Mouse (Mus musculus): ENCODE measurements around the gene Scimp. TPM values are rescaled to one million over a fixed set of nuclear protein-coding genes. Genes with fewer than 3 reads are reported as not detected.

The Scimp gene
- total RNA-seq, 1 experiment from 2014 or later: 0.25 TPM

- ATAC-seq (replicated peaks in 1 of 2; ENCODE audit: insufficient read depth in 1 of 2, low FRiP score in 2 of 2, low TSS enrichment in 1 of 2, low read depth in 1 of 2, poor library complexity in 2 of 2, severe bottlenecking in 2 of 2): no peak
Measured at GRCm38 (mm10) chr11:70816770-70817169, 4.4 kb upstream of the Scimp start.

GRCm38 (mm10) chr11:70815498-70816078 lies 3.2 kb upstream of the Scimp start:
- peak; percentile 72 to 82 for ATAC-seq (replicated peaks in 1 of 2; ENCODE audit: insufficient read depth in 1 of 2, low FRiP score in 2 of 2, low TSS enrichment in 1 of 2, low read depth in 1 of 2, poor library complexity in 2 of 2, severe bottlenecking in 2 of 2)

- no peak for ATAC-seq (replicated peaks in 1 of 2; ENCODE audit: insufficient read depth in 1 of 2, low FRiP score in 2 of 2, low TSS enrichment in 1 of 2, low read depth in 1 of 2, poor library complexity in 2 of 2, severe bottlenecking in 2 of 2)
Measured at GRCm38 (mm10) chr11:70815071-70815470, 2.7 kb upstream of the Scimp start.

DNA sequence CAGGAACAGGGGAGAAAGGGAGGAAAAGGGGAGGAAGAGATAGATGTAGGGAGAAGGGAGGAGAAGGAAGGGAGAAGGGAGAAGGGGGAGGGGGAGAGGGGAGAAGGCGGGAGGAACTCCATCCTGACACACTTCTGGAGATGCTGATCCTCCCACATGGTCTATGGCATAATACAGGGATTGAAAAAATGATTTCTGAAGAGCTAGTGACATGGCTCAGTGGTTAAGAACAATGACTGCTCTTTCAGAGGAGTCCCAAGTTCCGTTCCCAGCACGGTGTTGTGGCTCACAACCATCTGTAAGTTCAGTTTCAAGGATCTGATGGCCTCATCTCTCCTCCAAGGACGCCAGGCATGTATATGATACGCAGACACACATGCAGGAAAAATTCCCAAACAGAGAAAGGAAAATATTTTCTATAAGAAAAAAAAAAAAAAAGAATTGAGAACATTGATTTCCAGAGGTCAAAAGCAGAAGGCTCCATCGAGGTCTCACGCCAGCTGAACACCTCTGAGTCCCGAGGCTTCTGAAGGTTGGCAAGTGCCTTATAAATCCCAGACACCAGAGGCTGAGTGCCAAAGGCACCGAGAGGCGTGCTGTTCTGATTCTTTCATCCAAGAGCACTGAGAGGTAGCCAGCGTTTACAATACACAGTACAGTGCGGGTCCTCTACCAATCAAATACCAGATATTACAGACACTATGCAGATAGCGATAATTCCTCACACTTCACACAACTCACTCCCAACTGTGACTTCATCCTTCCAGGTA lies 730 bp downstream of the Scimp start:
- no peak for ATAC-seq (replicated peaks in 1 of 2; ENCODE audit: insufficient read depth in 1 of 2, low FRiP score in 2 of 2, low TSS enrichment in 1 of 2, low read depth in 1 of 2, poor library complexity in 2 of 2, severe bottlenecking in 2 of 2)

DNA sequence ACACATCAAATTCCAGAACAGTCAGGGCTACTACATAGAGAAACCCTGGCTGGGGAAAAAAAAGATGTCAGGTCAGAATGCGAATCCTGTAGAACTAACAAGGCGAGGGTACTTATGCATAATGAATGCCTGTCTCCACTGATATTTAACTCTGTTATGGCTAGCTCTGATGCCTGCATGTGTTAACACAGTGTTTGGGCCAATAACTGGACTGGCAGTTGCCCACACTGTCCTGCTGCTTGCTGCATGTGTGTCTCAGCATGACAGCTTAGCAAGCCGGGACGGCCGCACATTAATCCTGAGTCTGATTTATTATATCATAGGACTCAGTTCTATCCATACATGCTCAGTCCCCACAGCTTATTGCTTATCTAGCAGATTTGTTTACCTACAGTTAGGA lies 1.3 kb downstream of the Scimp start:
- ATAC-seq (replicated peaks in 1 of 2; ENCODE audit: insufficient read depth in 1 of 2, low FRiP score in 2 of 2, low TSS enrichment in 1 of 2, low read depth in 1 of 2, poor library complexity in 2 of 2, severe bottlenecking in 2 of 2): no peak

GRCm38 (mm10) chr11:70809011-70809410 lies 3.4 kb downstream of the Scimp start:
- no peak for ATAC-seq (replicated peaks in 1 of 2; ENCODE audit: insufficient read depth in 1 of 2, low FRiP score in 2 of 2, low TSS enrichment in 1 of 2, low read depth in 1 of 2, poor library complexity in 2 of 2, severe bottlenecking in 2 of 2)

DNA sequence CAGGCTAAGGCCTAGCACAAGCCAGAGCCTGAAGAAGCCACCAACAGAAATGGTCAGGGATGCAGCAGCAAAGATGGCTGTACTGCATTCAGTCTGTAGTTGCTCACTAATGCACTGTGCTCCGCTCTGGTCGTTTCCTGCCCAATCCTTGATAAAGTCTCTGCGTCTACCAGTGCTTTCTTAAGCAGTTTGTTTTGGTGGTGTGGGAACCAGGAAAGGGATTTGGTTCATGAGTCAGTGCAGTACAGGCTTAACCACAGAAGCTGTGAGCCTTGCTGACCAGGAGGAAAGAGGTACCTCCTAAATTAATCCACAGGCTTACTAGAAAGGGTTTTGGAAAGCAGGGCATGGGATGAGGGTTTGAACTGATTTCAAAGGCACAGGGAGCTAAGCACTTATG lies 4.3 kb downstream of the Scimp start:
- ATAC-seq (replicated peaks in 1 of 2; ENCODE audit: insufficient read depth in 1 of 2, low FRiP score in 2 of 2, low TSS enrichment in 1 of 2, low read depth in 1 of 2, poor library complexity in 2 of 2, severe bottlenecking in 2 of 2): no peak

GRCm38 (mm10) chr11:70807630-70808029 lies 4.8 kb downstream of the Scimp start:
- ATAC-seq (replicated peaks in 1 of 2; ENCODE audit: insufficient read depth in 1 of 2, low FRiP score in 2 of 2, low TSS enrichment in 1 of 2, low read depth in 1 of 2, poor library complexity in 2 of 2, severe bottlenecking in 2 of 2): no peak

DNA sequence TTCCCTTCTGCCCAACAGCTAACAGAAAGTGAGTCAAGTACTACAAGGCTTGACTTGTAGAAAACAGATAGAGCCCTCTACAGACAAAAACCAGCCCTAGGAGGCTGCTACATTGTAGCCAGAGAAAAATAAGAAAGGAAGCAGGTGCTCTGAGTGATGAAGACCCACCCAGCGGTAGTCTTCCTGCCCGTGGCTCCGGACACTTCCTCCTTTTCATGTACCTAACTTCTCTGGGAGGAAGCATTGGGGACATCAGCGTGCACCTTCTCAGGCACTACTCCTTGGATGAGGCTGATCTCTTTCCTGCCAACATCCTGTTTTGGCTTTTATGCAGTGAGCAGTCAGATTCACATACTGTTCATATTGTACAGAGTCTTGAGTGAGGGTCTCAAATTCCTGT lies 5.7 kb downstream of the Scimp start:
- 0 out of 4 replicates have a peak, but pooled peaks of 1 of the 2 experiments have one; percentile 12 for ATAC-seq (replicated peaks in 1 of 2; ENCODE audit: insufficient read depth in 1 of 2, low FRiP score in 2 of 2, low TSS enrichment in 1 of 2, low read depth in 1 of 2, poor library complexity in 2 of 2, severe bottlenecking in 2 of 2)

- no peak for ATAC-seq (replicated peaks in 1 of 2; ENCODE audit: insufficient read depth in 1 of 2, low FRiP score in 2 of 2, low TSS enrichment in 1 of 2, low read depth in 1 of 2, poor library complexity in 2 of 2, severe bottlenecking in 2 of 2)
Measured at GRCm38 (mm10) chr11:70805641-70806175, 6.7 kb downstream of the Scimp start.

GRCm38 (mm10) chr11:70804395-70804794 lies 8.0 kb downstream of the Scimp start:
- no peak for ATAC-seq (replicated peaks in 1 of 2; ENCODE audit: insufficient read depth in 1 of 2, low FRiP score in 2 of 2, low TSS enrichment in 1 of 2, low read depth in 1 of 2, poor library complexity in 2 of 2, severe bottlenecking in 2 of 2)

DNA sequence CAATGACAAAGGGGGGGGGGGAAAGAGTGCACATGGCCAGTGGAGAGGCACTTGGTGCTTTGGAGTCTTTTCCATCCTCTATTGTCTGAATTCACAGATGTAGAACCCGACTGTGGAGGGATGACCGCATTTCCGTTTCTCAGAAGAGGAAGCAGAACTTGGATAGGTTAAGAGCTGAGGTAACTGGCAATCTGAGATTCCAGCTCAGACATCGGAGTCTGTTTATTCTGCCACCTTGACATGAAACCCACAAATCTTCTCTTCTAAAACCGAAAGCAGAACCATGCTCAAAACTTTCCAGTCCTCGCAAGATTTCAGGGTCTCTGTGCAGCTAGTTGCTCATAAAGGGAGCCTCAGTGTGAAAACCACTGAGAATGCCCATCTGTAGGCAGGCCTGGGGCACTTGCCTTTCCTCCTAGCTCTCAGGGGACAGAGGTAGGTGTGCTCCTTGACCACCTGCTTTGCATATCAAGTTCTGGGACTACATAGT lies 8.6 kb downstream of the Scimp start:
- peak; percentile 85 to 89 for ATAC-seq (replicated peaks in 1 of 2; ENCODE audit: insufficient read depth in 1 of 2, low FRiP score in 2 of 2, low TSS enrichment in 1 of 2, low read depth in 1 of 2, poor library complexity in 2 of 2, severe bottlenecking in 2 of 2)

DNA sequence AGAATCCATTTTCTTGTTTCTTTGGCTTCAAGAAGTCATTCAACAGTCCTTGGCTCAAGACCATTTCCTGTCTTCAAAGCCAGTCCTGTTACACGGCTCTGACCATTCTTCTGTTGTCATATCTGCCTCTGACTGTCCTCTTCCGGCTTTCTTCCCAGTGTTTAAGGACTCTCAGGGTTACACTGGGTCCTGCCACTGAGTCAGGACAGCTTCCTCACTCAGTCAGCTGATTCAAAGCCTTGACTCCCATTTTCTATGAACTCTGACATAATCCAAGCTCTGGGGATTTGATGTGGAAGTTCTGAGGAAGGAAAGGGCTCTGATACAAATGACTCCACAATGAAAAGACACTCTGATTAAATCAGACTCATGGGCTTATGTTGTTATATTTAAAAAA lies 9.5 kb downstream of the Scimp start:
- ATAC-seq (replicated peaks in 1 of 2; ENCODE audit: insufficient read depth in 1 of 2, low FRiP score in 2 of 2, low TSS enrichment in 1 of 2, low read depth in 1 of 2, poor library complexity in 2 of 2, severe bottlenecking in 2 of 2): no peak

DNA sequence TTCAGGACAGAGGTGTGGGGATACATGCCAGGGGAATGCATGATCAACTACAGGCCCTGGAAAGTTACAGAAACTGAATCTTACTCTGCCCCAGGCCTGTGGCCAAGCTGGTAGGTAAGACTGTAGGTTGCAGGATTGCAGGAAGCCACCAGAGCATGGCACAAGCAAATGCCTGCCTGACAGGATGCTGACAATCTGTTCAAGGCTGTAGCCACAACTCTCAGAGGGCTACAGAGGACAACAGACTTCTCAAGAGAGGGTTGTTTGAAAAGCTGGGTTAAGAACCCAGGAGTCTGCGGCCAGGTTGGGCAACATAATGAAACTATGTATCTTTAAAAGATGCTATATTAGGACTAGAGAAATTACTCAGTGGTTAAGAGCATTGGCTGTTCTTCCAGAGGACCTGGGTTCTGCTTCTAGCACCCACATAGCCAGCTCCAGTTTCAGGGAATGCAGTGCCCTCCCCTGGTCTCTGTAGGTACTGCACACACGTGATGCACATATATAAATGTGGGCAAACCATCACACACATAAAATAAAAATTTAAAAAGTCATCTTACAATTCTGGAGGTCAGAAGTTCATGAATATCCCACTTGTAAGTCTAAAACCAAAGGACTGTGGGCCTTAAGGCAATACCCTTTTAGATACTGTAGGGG lies 10.1 kb downstream of the Scimp start:
- no peak for ATAC-seq (replicated peaks in 1 of 2; ENCODE audit: insufficient read depth in 1 of 2, low FRiP score in 2 of 2, low TSS enrichment in 1 of 2, low read depth in 1 of 2, poor library complexity in 2 of 2, severe bottlenecking in 2 of 2)

GRCm38 (mm10) chr11:70792409-70792808 lies 20.0 kb downstream of the Scimp start:
- no peak for ATAC-seq (replicated peaks in 1 of 2; ENCODE audit: insufficient read depth in 1 of 2, low FRiP score in 2 of 2, low TSS enrichment in 1 of 2, low read depth in 1 of 2, poor library complexity in 2 of 2, severe bottlenecking in 2 of 2)

- no peak for ATAC-seq (replicated peaks in 1 of 2; ENCODE audit: insufficient read depth in 1 of 2, low FRiP score in 2 of 2, low TSS enrichment in 1 of 2, low read depth in 1 of 2, poor library complexity in 2 of 2, severe bottlenecking in 2 of 2)
Measured at GRCm38 (mm10) chr11:70791676-70792075, 20.7 kb downstream of the Scimp start.

DNA sequence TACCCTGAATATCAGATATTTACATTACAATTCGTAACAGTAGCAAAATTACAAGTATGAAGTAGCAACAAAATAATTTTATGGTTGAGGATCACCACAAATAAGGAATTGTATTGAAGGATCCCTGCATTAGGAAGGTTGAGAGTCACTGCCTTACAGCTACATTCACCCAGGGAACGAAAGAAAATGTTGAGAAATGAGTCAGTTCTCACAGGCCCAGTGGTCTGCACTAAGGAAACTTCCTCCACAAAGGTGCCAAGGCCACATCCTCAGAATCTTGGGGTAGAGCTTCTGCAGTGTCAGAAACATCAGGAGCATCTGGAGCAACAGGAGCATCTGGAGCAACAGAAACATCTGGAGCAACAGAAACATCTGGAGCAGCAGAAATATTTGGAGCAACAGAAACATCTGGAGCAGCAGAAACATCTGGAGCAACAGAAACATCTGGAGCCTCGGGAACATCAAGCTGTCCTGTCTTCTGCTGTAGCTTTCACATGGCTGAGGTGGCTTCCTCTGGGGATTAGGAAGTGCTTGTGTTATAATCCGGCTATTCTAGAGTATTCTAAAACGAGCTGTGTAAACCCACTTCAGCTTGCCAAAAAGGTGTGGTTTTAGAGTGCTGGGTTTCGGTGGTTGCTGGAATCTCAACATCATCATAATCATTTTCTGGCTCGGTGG lies 21.4 kb downstream of the Scimp start:
- ATAC-seq (replicated peaks in 1 of 2; ENCODE audit: insufficient read depth in 1 of 2, low FRiP score in 2 of 2, low TSS enrichment in 1 of 2, low read depth in 1 of 2, poor library complexity in 2 of 2, severe bottlenecking in 2 of 2): no peak

DNA sequence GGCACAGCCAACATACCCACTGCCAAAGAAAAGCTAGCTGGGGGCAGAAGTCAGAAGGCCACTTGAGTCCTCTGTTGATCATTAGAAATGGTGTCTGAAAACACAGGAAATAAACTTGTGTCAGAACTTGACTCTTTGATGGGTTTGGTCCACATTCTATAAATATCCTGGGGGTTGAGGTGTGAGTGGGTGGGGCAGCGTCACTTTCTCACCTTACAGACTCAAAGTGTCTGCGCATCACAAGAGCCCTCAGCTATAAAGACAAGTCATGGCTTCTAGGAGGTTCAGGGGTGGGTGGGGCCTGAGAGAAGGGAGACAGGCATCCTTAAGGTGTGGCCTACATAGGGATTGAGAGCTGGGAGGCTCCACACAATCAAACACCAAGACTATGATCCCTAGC lies 22.0 kb downstream of the Scimp start:
- ATAC-seq (replicated peaks in 1 of 2; ENCODE audit: insufficient read depth in 1 of 2, low FRiP score in 2 of 2, low TSS enrichment in 1 of 2, low read depth in 1 of 2, poor library complexity in 2 of 2, severe bottlenecking in 2 of 2): no peak

Data from hematopoietic stem cell, adult 5-6 weeks (primary cell).